Mouse (Mus musculus) midbrain, postnatal 0 days (tissue): ENCODE data around the gene Ctcf. TPM values are rescaled to one million over a fixed set of nuclear protein-coding genes. Genes with fewer than 3 reads are reported as not detected.

ENCODE experiments used
- ATAC-seq: fragments of 200-750 bp; cut with Nextera tagmentation; 2 replicates; pipeline ENCODE4 v1.8.0; 2017; ENCODE audit warnings: moderate number of reproducible peaks, mild to moderate bottlenecking, moderate TSS enrichment, moderate library complexity; ENCODE audit not compliant: low FRiP score
- DNase-seq: peaks from one replicate; pipeline ENCODE4 v3.0.0-alpha.2; 2015; ENCODE audit warnings: low spot score
- H3K27ac ChIP-seq: fragments of 300-500 bp; sonication (generic); 2 replicates; pipeline ENCODE4 v1.5.1; 2014; ENCODE audit warnings: low read depth, mild to moderate bottlenecking, low read length, mixed read lengths
- H3K27me3 ChIP-seq: fragments of 300-500 bp; sonication (generic); 2 replicates; pipeline ENCODE4 v1.6.1; 2014; ENCODE audit warnings: low read length, control low read depth, mixed read lengths; ENCODE audit not compliant: insufficient read depth
- H3K36me3 ChIP-seq: fragments of 300-500 bp; sonication (generic); 2 replicates; pipeline ENCODE4 v1.6.1; 2014; ENCODE audit warnings: low read length, control low read depth, mixed read lengths; ENCODE audit not compliant: insufficient read depth
- H3K4me1 ChIP-seq: fragments of 300-500 bp; sonication (generic); 2 replicates; pipeline ENCODE4 v1.6.1; 2014; ENCODE audit warnings: mild to moderate bottlenecking, control low read depth, antibody characterized with exemption, low read length, mixed read lengths; ENCODE audit not compliant: insufficient read depth
- H3K4me2 ChIP-seq: fragments of 300-500 bp; sonication (generic); 2 replicates; pipeline ENCODE4 v1.6.1; 2014; ENCODE audit warnings: low read depth, mild to moderate bottlenecking, low read length, mixed read lengths; ENCODE audit not compliant: poor library complexity, severe bottlenecking
- H3K4me3 ChIP-seq: fragments of 300-500 bp; sonication (generic); 2 replicates; pipeline ENCODE4 v1.5.1; 2014; ENCODE audit warnings: low read depth, mild to moderate bottlenecking, low read length, moderate library complexity
- H3K9ac ChIP-seq: fragments of 300-500 bp; sonication (generic); replicated peaks from 2 replicates; pipeline ENCODE4 v1.6.1; 2014; ENCODE audit warnings: mild to moderate bottlenecking, low read length, moderate library complexity, mixed read lengths; ENCODE audit not compliant: poor library complexity, severe bottlenecking
- H3K9me3 ChIP-seq: fragments of 300-500 bp; sonication (generic); 2 replicates; pipeline ENCODE4 v1.6.1; 2016; ENCODE audit warnings: low read length, control low read depth
- CTCF ChIP-seq: IDR thresholded peaks from 2 replicates; pipeline ENCODE4 v1.5.1; 2016; ENCODE audit warnings: antibody characterized with exemption, mild to moderate bottlenecking
- WGBS: fragments of 180-500 bp; shearing (Covaris S2); extraction: QIAGEN DNeasy Blood & Tissue Kit; methylation state at CpG from one replicate; pipeline ENCODE4 v1.1.7; 2014; 5-methylcytosine and 5-hydroxymethylcytosine counted together
- polyA plus RNA-seq: library from polyadenylated mRNA; unstranded; fragments of >200 nt; fragmentation: Nextera tagmentation; extraction: Ambion mirVana; gene quantifications from 2 replicates; pipeline ENCODE4 v1.2.1, GENCODE M21; 2015
- total RNA-seq: library from RNA; depleted of rRNA; stranded (reverse); fragments of >200 nt; gene quantifications from 2 replicates; pipeline ENCODE4 v1.2.3, GENCODE M21; 2014

Ctcf gene
- total and polyA plus RNA-seq, 2 experiments from 2014 or later, result 40.2 to 81.9 TPM

- Histone ChIP-seq H3K9me3 (no peaks in the 10 kb centered on the region), H3K4me1 (peaks cover 7% of the 10 kb centered on the region; the same call in 1 of the 2 replicates), H3K27me3 (peaks cover 4% of the 10 kb centered on the region), H3K4me2 (peak overlapping the region; percentile 29), H3K27ac (no peak overlapping the region), H3K36me3 (peaks cover 35% of the 10 kb centered on the region), H3K9ac (0 out of 2 replicates have a peak overlapping the region, but pooled peaks have one; percentile 8), H3K4me3 (0 out of 2 replicates have a peak overlapping the region, but pooled peaks have one; percentile 9)
- ATAC-seq, result no peak
- WGBS, result 8% methylated on average over 20 of the region's 20 CpGs
- no peak for TF ChIP-seq CTCF
- no peak for DNase-seq
These were observed 23.3 kb upstream of the Ctcf start for GRCm38 (mm10) chr8:105613037-105613436.

GRCm38 (mm10) chr8:105613830-105614511 is 22.4 kb upstream of the Ctcf start:
- 5% methylated on average over 41 of the region's 50 CpGs for WGBS
- H3K4me3 ChIP-seq, result peak overlapping the region; percentile 32
- no peak for DNase-seq

GRCm38 (mm10) chr8:105615942-105616341 is 20.4 kb upstream of the Ctcf start:
- H3K4me1 ChIP-seq, result peaks cover 7% of the 10 kb centered on the region; the same call in 1 of the 2 replicates
- H3K27me3 ChIP-seq, result peaks cover 4% of the 10 kb centered on the region
- no peak overlapping the region for H3K4me3 ChIP-seq
- ATAC-seq (no peak), DNase-seq (no peak)
- TF ChIP-seq CTCF, result no peak
- H3K4me2 ChIP-seq, result no peak overlapping the region
- no peak overlapping the region for H3K27ac ChIP-seq
- peaks cover 64% of the 10 kb centered on the region for H3K36me3 ChIP-seq
- 91% methylated on average over 9 of the region's 9 CpGs for WGBS
- no peaks in the 10 kb centered on the region for H3K9me3 ChIP-seq
- H3K9ac ChIP-seq, result no peak overlapping the region

More at GRCm38 (mm10) chr8:105613830-105614511, 22.4 kb upstream of the Ctcf start:
- Histone ChIP-seq H3K27ac (no peak overlapping the region), H3K9me3 (no peaks in the 10 kb centered on the region), H3K27me3 (peaks cover 4% of the 10 kb centered on the region), H3K4me1 (peaks cover 7% of the 10 kb centered on the region; the same call in 1 of the 2 replicates), H3K4me2 (peak overlapping the region; percentile 71), H3K9ac (peak overlapping the region; percentile 51; the same call in 1 of the 2 replicates), H3K36me3 (peaks cover 45% of the 10 kb centered on the region)
- 0 out of 2 replicates have a peak, but pooled peaks have one; percentile 15 for ATAC-seq
- TF ChIP-seq CTCF, result no peak

GRCm38 (mm10) chr8:105617451-105618278 is 18.7 kb upstream of the Ctcf start:
- Histone ChIP-seq H3K9me3 (no peaks in the 10 kb centered on the region), H3K4me3 (no peak overlapping the region), H3K27ac (no peak overlapping the region), H3K27me3 (peaks cover 4% of the 10 kb centered on the region; the same call in 1 of the 2 replicates), H3K4me1 (peaks cover 7% of the 10 kb centered on the region; the same call in 1 of the 2 replicates), H3K9ac (no peak overlapping the region), H3K36me3 (peaks cover 70% of the 10 kb centered on the region), H3K4me2 (no peak overlapping the region)
- TF ChIP-seq CTCF, result no peak
- ATAC-seq (no peak), DNase-seq (no peak)
- 91% methylated on average over 21 of the region's 21 CpGs for WGBS

DNA sequence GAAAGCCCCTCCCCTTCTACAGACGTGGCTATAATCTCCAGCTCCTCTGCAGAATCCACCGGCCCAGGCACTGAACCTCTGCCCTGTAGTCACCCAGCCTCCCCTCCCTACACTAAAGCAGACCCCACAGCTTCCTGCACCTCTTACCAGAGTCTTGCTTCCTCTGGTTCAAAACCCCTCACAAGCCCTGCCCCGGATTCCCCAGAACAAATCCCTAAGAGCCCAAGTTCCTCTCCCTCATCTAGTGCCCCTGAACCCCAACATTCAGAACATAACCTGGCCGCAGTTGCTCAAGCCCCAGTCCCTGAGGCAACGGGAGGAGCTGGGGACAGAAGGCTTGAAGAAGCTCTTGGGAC is 18.1 kb upstream of the Ctcf start:
- H3K4me1 ChIP-seq, result peaks cover 7% of the 10 kb centered on the region; the same call in 1 of the 2 replicates
- H3K9me3 ChIP-seq, result no peaks in the 10 kb centered on the region
- H3K9ac ChIP-seq, result no peak overlapping the region
- H3K36me3 ChIP-seq, result peaks cover 73% of the 10 kb centered on the region
- no peak overlapping the region for H3K4me2 ChIP-seq
- no peak for TF ChIP-seq CTCF
- no peaks in the 10 kb centered on the region for H3K27me3 ChIP-seq
- no peak overlapping the region for H3K27ac ChIP-seq
- 91% methylated on average over 5 of the region's 5 CpGs for WGBS
- no peak overlapping the region for H3K4me3 ChIP-seq
- DNase-seq, result no peak
- ATAC-seq, result no peak
